Mouse (Mus musculus) embryo, embryonic 9.5 days (tissue): ENCODE data around the gene Ccpg1.

Experiments used
- DNase-seq: peaks from one replicate; pipeline ENCODE4 v3.0.0-alpha.2; 2017; ENCODE audit errors: extremely low spot score

Gene Ccpg1

DNA sequence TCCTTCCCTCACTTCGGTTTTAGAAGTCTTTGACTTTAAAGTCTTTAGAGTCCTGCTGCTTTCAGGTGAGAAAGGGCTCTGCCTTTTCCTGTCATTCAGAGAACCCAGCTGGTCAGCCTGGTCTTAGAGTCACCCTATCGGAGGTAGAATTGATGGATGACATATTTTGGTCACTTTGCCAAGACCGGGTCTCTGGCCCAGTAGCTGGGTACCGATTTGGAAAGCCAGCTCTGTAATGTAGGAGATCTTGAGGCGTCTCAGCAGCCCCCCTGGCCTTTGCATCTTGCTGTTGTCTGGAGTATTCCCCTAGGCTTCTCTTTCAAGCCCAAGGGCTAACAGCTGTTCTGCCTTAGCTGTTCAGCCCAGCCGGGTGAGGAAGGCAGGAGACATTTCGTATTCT, 60.0 kb downstream of the Ccpg1 start:
- peak; percentile 19 for DNase-seq

DNA sequence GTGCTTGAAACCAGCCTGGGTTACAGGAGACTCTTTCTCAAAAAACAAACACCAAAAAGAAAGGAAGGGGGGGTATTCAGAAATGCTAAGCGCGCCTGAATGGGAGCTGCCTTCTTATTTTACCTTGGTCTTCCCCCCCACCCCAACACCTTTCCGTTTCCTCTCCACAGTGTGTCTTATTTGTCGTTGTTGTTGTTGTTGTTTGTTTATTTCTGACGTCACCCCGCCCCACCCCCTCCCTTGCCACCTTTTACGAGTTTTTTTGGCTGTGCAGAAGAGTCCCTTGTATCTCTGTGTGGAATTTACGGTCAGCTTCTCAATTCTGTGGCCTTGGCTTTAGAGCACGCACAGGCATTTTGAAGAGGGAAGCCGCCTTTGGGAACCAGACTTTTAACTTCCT, 60.5 kb downstream of the Ccpg1 start:
- no peak for DNase-seq

DNA sequence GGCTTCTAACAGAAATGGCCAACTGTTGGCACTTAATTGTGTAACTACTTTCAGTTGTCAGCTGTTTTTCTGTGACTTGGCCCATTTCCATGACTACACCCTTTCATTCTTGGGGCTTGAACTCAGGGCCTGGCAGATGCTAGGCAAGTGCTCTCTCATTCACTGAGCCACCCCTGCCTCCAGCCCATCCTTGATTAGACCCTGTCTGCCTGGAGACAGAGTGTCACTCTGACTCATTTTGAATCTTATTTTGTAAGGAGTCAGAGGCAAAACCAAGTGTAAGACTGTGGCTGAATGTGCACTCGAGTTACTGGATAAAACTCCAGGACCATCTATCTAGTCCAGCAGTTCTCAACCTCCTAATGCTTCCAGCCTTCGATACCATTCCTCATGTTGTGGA, 62.7 kb downstream of the Ccpg1 start:
- no peak for DNase-seq

DNA sequence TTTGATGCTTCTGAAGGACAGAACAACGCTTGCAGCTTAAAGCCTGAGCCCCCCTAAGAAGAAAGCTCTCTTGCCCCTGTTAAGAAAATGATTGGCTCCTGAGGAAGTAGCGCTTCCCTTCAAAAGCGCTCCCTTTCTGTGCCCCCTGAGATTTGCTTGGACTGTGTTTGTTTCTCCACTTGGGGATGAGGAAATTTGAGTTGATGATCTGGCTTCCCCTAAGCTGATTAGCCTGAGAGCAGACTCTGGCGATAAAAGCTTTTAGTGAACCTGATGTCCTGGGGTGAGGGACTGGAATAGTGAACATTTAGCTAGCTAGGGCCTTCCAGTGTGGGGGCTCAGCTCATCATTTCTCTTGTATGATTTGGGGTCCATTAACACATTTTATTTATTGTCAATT, 63.7 kb downstream of the Ccpg1 start:
- no peak for DNase-seq

DNA sequence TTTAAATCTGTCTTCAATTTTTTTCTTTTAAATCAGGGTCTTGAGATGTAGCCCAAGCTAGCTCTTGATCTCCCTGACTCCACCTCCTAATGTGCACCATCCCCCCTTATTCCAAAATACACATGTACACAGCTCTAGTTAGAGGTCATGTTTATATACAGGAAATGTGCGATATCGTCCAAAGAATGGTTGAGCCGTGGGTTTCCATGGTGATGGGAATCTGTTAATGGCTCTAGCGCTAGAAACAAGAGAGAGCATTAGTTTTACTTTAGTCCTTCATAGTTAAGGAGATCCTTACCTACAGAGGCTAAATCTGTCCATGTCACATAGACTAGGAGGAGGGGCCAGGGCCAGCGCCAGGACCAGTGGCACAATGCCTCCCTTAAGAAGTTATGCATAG, 64.6 kb downstream of the Ccpg1 start:
- DNase-seq, result no peak

DNA sequence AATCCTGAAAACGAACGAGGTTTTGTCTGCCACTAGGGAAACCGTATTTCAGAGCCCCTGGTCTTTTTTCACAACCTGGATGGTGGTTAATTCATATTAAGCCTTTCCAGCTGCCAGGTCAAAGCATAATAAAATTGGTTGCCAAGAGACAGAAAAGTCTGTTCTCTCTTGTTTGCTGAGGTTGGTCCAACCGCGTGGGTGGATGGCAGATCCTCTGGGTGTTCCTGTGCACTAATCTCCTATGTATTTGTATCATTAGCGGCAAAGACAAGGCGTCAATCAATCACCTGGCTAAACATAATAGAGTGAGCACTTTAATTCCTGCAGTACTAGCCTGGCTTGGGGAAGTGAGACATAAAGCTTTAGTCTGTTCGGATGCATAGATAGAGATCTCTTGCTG, 65.4 kb downstream of the Ccpg1 start:
- DNase-seq, result no peak

DNA sequence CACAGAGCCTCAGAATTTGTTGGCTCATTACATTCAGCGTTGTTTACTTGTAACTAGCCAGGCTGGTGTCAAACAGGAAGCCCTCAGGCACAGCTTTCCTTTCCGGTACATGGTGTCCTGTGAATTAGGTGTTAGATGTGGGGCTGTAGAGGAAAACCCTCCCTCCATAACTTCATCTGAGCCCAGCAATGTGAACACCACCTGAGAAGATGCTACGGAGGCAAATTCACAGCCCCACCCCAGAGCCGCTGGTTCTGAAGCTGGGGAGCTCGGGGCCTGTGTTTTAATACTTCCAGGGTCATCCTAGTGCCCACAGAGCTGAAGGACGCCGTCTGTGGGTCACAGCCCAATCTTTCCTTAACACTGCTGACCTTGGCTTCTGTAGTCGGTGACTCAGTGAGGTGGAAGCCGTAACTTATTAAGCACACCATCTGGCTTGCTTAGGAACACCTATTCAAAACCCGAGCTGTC, 70.2 kb downstream of the Ccpg1 start:
- DNase-seq, result no peak

DNA sequence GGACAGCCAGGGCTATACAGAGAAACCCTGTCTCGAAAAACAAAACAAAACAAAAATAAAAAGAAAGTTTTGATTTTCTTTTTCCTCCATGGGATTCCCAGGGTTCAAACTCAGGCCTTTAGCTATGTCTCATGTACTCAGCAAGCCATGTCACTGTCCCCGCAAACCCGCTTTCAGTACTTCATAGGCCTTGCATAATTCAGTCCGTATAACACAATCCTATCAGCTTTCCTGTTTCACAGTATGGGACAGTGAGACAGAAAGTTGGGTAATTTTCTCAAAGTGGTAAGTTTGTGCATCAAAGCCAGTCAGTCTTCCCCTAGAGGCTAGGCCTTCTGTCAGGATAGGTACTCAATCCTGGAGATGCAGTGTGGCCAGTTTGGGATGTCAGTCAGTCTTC, 74.0 kb downstream of the Ccpg1 start:
- DNase-seq, result no peak

DNA sequence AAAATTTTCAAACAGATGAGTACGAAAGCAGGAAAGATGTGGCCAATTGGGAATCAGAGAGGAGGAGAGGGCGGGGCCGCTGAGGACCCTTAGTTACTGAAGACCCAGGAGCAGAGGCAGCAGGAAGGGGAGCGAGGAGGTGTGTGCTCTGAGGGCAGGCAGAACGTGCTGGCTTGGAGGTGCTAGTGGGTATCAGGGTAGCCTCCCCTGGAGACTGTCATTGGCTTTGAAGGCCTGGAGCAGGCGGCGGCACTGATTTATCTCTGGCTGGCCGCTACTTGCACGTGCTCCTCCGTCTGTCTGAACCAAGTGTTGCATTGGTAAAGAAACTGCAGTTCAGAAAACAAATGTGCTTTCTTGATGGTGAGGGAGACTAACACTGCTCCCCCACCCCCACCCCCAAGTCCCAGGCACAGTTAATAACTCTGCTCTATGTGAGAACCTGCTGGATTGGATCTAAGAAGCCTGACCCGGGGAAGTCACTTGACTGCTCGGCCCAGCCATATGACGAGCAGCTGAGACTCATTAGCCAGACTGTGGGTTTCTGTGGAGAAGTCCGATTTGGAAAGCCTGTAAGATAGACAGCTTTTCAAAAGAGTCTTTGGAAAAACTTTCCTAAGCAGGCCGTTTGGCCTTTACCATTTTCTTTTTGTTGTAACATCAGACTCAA, 78.5 kb downstream of the Ccpg1 start:
- DNase-seq, result peak; percentile 30
